9 mouse cellular contexts compared by ENCODE assay signal in the genomic region with DNA sequence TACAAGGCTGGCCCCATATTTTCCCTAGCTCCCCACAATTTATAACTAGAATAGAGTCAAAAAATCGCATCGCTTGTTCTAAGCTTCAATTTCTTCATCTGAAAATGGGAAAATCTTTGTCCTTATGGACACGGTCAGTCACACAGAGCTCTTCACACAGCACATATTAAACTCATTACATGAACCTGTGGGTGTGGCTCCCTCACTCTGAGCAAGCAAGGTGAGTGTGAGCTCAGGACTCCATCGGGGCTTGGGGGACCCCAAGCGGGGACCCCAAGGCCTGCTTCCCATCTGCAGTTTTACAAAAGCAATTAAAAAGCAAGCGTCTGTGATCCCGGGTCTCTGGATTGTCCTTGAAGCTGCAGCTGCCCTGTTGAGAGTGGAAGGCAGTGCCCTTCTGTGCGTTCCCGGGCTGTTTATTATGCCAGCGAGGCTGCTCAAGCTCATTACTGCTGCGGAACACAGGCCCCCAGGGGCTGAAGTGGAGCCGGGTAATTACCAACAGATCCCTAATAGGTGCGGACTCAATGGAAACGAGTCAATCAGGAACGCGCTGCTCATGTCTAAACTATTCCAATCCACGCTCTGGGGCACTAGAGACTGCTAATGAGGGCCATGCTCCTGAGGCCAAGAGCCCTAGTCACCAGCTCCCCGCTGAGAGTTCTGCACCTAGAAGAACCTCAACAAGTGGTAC.
A peak's percentile ranks its signal among the peaks of the same experiment; 100 is the strongest.
DNase-seq lines count a peak whose midpoint lies in the region; ATAC-seq and TF ChIP-seq lines count a peak whose summit lies in the region.
"Had no signal": no experiment of that assay in that cellular context is flagged by ENCODE, and none has a peak within 500 bp of the region (broad histone marks: within the 10 kb centered on the region; RNA-seq: fewer than 3 reads in every experiment).

No protein-coding gene starts in this region.

- intact Hi-C loops in gastrocnemius, postnatal 14 days (cut with DNase I; ENCODE audit: low total_unique reads), result no loop called here

- no peak overlapping the region for H3K4me3 ChIP-seq in hindbrain, embryonic 16.5 days (ENCODE audit: low read length)
- H3K4me3 ChIP-seq in limb, embryonic 14.5 days (replicated peaks; ENCODE audit: low read length), result no peak overlapping the region

- ATAC-seq in hindbrain, embryonic 16.5 days, result peak; percentile 82
- ATAC-seq in limb, embryonic 14.5 days (ENCODE audit: low FRiP score, low read depth), result peak; percentile 41; the same call in 1 of the 2 replicates

- no peaks in the 10 kb centered on the region for H3K27me3 ChIP-seq in hindbrain, embryonic 16.5 days (replicated peaks; ENCODE audit: control insufficient read depth, insufficient read depth, low read length)
- no peaks in the 10 kb centered on the region for H3K27me3 ChIP-seq in limb, embryonic 14.5 days (ENCODE audit: control insufficient read depth, insufficient read depth, low read length)

- H3K36me3 ChIP-seq in hindbrain, embryonic 16.5 days (ENCODE audit: control insufficient read depth, insufficient read depth, low read length), result no peaks in the 10 kb centered on the region
- no peaks in the 10 kb centered on the region for H3K36me3 ChIP-seq in limb, embryonic 14.5 days (ENCODE audit: control insufficient read depth, insufficient read depth, low read length)

- DNase-seq in adrenal gland, adult (ENCODE audit: inconsistent age in 2 of 2, low spot score in 1 of 2), result peak; percentile 29 to 48
- no peak for DNase-seq in adrenal gland, postnatal 14 days
- DNase-seq in embryo, embryonic 11 days, result peak; percentile 58
- peak; percentile 27 for DNase-seq in limb, embryonic 14.5 days (ENCODE audit: low spot score)
- DNase-seq in thymus, postnatal 0 days (ENCODE audit: low spot score), result no peak
- no peak for DNase-seq in gastrocnemius, postnatal 14 days
- DNase-seq in ovary, adult 18-20 months (ENCODE audit: low spot score), result no peak
- DNase-seq: thymus, postnatal 14 days had no signal

- peaks cover 5% of the 10 kb centered on the region for H3K4me1 ChIP-seq in hindbrain, embryonic 16.5 days (ENCODE audit: control insufficient read depth, insufficient read depth, low read depth, low read length)
- peaks cover 10% of the 10 kb centered on the region; the same call in 1 of the 2 replicates for H3K4me1 ChIP-seq in limb, embryonic 14.5 days (ENCODE audit: control insufficient read depth, insufficient read depth, low read length)

- H3K27ac ChIP-seq in hindbrain, embryonic 16.5 days (ENCODE audit: low read depth, low read length), result no peak overlapping the region
- H3K27ac ChIP-seq in limb, embryonic 14.5 days (replicated peaks; ENCODE audit: low read depth, low read length), result no peak overlapping the region

- H3K9me3 ChIP-seq in hindbrain, embryonic 16.5 days (ENCODE audit: control insufficient read depth, low read length), result no peaks in the 10 kb centered on the region; the same call in 1 of the 2 replicates
- H3K9me3 ChIP-seq in limb, embryonic 14.5 days (ENCODE audit: control insufficient read depth, low read length), result no peaks in the 10 kb centered on the region

- H3K4me2 ChIP-seq in hindbrain, embryonic 16.5 days (ENCODE audit: low read length), result 0 out of 2 replicates have a peak overlapping the region, but pooled peaks have one; percentile 19
- H3K4me2 ChIP-seq in limb, embryonic 14.5 days (replicated peaks; ENCODE audit: low read depth, low read length, severe bottlenecking), result no peak overlapping the region; the same call in 1 of the 2 replicates

- no peak for TF ChIP-seq POLR2A in limb, embryonic 14.5 days (IDR thresholded peaks at IDR 0.05; ENCODE audit: borderline replicate concordance, extremely low read depth, insufficient read depth, insufficient read length)

- no peak overlapping the region for H3K9ac ChIP-seq in hindbrain, embryonic 16.5 days (ENCODE audit: low read depth, low read length)
- no peak overlapping the region for H3K9ac ChIP-seq in limb, embryonic 14.5 days (ENCODE audit: low read depth, low read length, severe bottlenecking)

- 31% methylated on average over 18 of the region's 18 CpGs for WGBS in hindbrain, embryonic 16.5 days
- 16% methylated on average over 18 of the region's 18 CpGs for WGBS in limb, embryonic 14.5 days

Comparison
In these comparisons a context has a peak if more than half of its experiments do, and no peak if none do; other contexts are left out.
1. DNase-seq: peak in adrenal gland, adult (2 of 2), embryo, embryonic 11 days (single experiment) and limb, embryonic 14.5 days (single experiment); none in adrenal gland, postnatal 14 days (single experiment), thymus, postnatal 0 days (single experiment), gastrocnemius, postnatal 14 days (single experiment) and ovary, adult 18-20 months (single experiment).